Mouse (Mus musculus) layer of hippocampus, adult 18-20 months (tissue): ENCODE data around the gene Bcl6. TPM values are rescaled to one million over a fixed set of nuclear protein-coding genes. Genes with fewer than 3 reads are reported as not detected.

Experiments used
- DNase-seq, 2 experiments: peaks; one replicate each; pipeline ENCODE4 v3.0.0; 2022; ENCODE audit warnings: low spot score in 2 of 2
- total RNA-seq, 2 experiments: library from RNA; stranded (reverse); gene quantifications; 2 replicates each; pipeline ENCODE4 v1.2.3; 2021

The Bcl6 gene
- total RNA-seq, 2 experiments from 2014 or later, result 55.9 to 63.8 TPM

DNA sequence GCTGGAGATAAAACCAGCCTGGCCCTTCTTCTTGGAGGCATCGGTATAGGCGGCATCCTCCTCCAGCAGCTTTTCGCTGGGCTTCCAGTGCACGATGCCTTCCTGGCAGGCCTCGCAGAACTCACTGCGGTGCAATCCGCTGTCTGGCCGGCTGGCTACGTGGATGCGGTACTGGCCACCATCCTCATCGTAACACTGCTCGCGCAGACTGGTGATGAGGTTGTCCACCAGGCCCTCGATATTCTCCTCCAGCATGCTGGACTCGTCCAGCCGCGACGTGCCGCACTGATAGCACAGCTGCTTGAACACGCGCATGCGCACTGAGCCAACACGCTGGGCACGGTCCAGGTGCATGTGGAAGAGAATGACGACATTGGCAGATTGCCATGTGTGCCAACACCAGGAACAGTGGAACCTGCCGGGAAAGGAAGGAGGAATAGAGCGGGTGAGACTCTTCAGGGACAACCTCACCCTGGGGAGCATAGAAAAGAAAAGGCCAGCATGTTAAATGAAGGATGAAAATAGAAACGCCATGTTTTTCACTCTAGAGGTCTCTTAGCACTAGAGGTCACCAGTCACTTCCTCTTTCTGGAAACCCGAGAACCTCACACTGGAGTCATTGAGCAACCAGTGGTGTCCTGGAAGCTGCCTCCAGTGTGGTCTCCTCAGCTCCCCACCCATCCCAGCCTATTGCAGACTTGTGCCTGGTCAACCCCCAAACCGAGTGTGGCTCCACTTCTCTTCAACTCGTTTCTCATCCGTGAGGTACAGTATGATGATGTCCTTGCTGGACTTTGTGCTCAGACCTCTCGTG is 61.1 kb downstream of the Bcl6 start:
- no peak for DNase-seq

DNA sequence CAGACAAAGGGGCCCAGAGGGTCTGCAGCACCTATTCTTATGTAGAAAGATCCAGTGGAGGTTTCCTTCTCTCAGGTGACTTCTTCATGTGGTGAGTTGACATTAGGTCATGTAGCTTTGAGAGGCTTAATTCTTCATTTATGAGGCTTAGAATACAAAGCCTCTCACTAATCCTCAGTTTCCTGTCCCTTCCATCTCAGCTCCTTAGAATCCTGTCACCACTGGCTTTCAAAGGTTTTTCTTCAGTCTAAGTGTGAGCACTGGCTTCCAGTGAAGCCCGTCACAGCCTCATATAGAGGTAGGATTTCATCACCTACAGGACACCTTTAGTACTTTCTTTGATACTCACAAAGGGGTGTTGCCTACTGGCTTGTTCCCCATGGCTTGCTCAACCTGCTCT is 65.7 kb downstream of the Bcl6 start:
- no peak for DNase-seq

DNA sequence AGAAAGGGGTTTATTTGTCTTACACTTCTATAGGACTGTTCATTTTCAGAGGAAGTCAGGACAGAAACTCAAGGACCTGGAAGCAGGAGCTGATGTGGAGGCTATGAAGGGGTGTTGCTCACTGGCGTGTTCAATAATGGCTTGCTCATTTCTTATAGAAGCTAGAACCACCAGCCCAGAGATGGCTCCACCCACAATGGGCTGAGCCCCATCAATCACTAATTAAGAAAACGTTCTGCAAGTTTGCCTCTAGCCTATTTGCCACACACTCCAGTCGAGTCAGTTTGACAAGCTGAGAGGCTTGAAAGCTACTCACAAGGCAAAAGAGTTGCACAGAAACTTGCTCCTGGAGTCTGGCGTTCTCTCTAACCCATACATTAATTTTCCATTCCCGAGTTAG is 67.0 kb downstream of the Bcl6 start:
- DNase-seq, result no peak

DNA sequence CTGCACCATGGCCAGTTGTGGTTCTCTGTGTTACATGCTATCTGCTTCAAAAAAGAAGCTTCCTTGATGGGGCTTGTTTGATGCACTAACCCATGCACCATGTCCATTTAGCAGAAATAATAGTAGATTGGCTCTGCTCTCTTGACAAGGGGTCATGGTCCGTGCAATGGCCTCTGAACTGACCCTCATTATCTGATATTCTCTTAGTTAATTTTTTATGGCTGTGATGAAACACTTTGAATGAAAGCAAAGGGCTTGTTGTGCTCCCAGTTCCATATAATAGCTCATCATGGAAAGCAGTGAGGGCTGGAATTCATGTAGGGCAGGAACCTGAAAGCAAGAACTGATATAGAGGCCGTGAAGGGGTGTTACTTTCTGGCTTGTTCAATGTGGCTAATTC is 69.2 kb downstream of the Bcl6 start:
- no peak for DNase-seq

Other genes with a start within 250 kb of the Bcl6 start
- gene Sst, start 97.9 kb downstream of the Bcl6 start, total RNA-seq, result 100 to 1,000 TPM; 424 to 470 TPM
- under 1 TPM in 1 of 2 experiments, not detected in 1; 0.35 TPM for gene Rtp2, start 56.5 kb downstream of the Bcl6 start, total RNA-seq
- gene Gm37419, start 370 bp downstream of the Bcl6 start, total RNA-seq, result not detected